Mouse (Mus musculus): ENCODE results near the gene Plaa. TPM values are rescaled to one million over a fixed set of nuclear protein-coding genes. Genes with fewer than 3 reads are reported as not detected.

Plaa gene
- 39.1 and 42.3 TPM in 2 replicates for polyA plus RNA-seq (2015; fragmentation: Nextera tagmentation; extraction: Ambion mirVana)

GRCm38 (mm10) chr4:94603031-94603629, at the start of gene Plaa:
Gene Plaa, minus strand, starts transcription at chr4:94603244.

GRCm38 (mm10) chr4:94649920-94650319, 46.9 kb upstream of the Plaa start, which contains the start of gene Lrrc19:
Gene Lrrc19, minus strand, starts transcription at chr4:94650144.

GRCm38 (mm10) chr4:94613972-94614626, 11.1 kb upstream of the Plaa start, which contains the start of gene Ift74:
Gene Ift74, plus strand, starts transcription at chr4:94614491.

GRCm38 (mm10) chr4:94556265-94557054, 46.6 kb downstream of the Plaa start, which contains the start of the genes Gm10306 and Caap1:
Gene Gm10306, plus strand, starts transcription at chr4:94556546.
Gene Caap1, minus strand, starts transcription at chr4:94556796.

Other genes starting within 250 kb of the Plaa start
- 0.47 TPM in 1 of 2 replicates, not detected in the other for gene Gm10306, start 46.7 kb downstream of the Plaa start, polyA plus RNA-seq (2015; fragmentation: Nextera tagmentation; extraction: Ambion mirVana)
- 6.9 and 7.5 TPM in 2 replicates for gene Caap1, start 46.4 kb downstream of the Plaa start, polyA plus RNA-seq (2015; fragmentation: Nextera tagmentation; extraction: Ambion mirVana)
- 12.4 and 13.6 TPM in 2 replicates for gene Ift74, start 11.2 kb upstream of the Plaa start, polyA plus RNA-seq (2015; fragmentation: Nextera tagmentation; extraction: Ambion mirVana)
- gene Lrrc19, start 46.9 kb upstream of the Plaa start, polyA plus RNA-seq (2015; fragmentation: Nextera tagmentation; extraction: Ambion mirVana) = 0.21 and 0.29 TPM in 2 replicates
- gene Tek, start 136.0 kb upstream of the Plaa start, polyA plus RNA-seq (2015; fragmentation: Nextera tagmentation; extraction: Ambion mirVana) = 14.8 and 18.2 TPM in 2 replicates